Mouse (Mus musculus) kidney, postnatal 0 days (tissue): ENCODE results near the gene Ap1s2. TPM values are rescaled to one million over a fixed set of nuclear protein-coding genes. Genes with fewer than 3 reads are reported as not detected.

Experiments
- ATAC-seq: fragments of 200-750 bp; cut with Nextera tagmentation; replicated peaks from 2 replicates; pipeline ENCODE4 v1.8.0; 2017; ENCODE audit warnings: low read depth, moderate number of reproducible peaks, moderate TSS enrichment, moderate library complexity; ENCODE audit not compliant: low FRiP score
- DNase-seq: peaks from one replicate; pipeline ENCODE4 v3.0.0-alpha.2; 2016; ENCODE audit warnings: low spot score
- H3K27ac ChIP-seq: fragments of 300-500 bp; sonication (generic); 2 replicates; pipeline ENCODE4 v1.5.1; 2014; ENCODE audit warnings: mild to moderate bottlenecking
- H3K27me3 ChIP-seq: fragments of 300-500 bp; sonication (generic); 2 replicates; pipeline ENCODE4 v1.6.1; 2014; ENCODE audit warnings: low read length, mixed read lengths; ENCODE audit not compliant: insufficient read depth
- H3K36me3 ChIP-seq: fragments of 300-500 bp; sonication (generic); 2 replicates; pipeline ENCODE4 v1.6.1; 2014; ENCODE audit warnings: low read length, mixed read lengths; ENCODE audit not compliant: insufficient read depth
- H3K4me1 ChIP-seq: fragments of 300-500 bp; sonication (generic); replicated peaks from 2 replicates; pipeline ENCODE4 v1.6.1; 2014; ENCODE audit warnings: antibody characterized with exemption, low read length, mixed read lengths; ENCODE audit not compliant: insufficient read depth
- H3K4me2 ChIP-seq: fragments of 300-500 bp; sonication (generic); 2 replicates; pipeline ENCODE4 v1.6.1; 2014; ENCODE audit warnings: mild to moderate bottlenecking, low read length, moderate library complexity, mixed read lengths
- H3K4me3 ChIP-seq: fragments of 300-500 bp; sonication (generic); replicated peaks from 2 replicates; pipeline ENCODE4 v1.5.1; 2014; ENCODE audit warnings: low read depth, low read length
- H3K9ac ChIP-seq: fragments of 300-500 bp; sonication (generic); 2 replicates; pipeline ENCODE4 v1.6.1; 2014; ENCODE audit warnings: low read depth, low read length
- H3K9me3 ChIP-seq: fragments of 300-500 bp; sonication (generic); replicated peaks from 2 replicates; pipeline ENCODE4 v1.6.1; 2016; ENCODE audit warnings: low read length, inconsistent platforms, mixed read lengths
- CTCF ChIP-seq: IDR thresholded peaks from 2 replicates; pipeline ENCODE4 v1.5.1; 2016; ENCODE audit warnings: antibody characterized with exemption, low read depth, mild to moderate bottlenecking, moderate library complexity
- WGBS: fragments of 180-500 bp; shearing (Covaris S2); extraction: QIAGEN DNeasy Blood & Tissue Kit; methylation state at CpG from one replicate; pipeline ENCODE4 v1.1.7; 2014; 5-methylcytosine and 5-hydroxymethylcytosine counted together
- polyA plus RNA-seq: library from polyadenylated mRNA; unstranded; fragments of >200 nt; fragmentation: Nextera tagmentation; extraction: Ambion mirVana; gene quantifications from 2 replicates; pipeline ENCODE4 v1.2.1, GENCODE M21; 2015

The Ap1s2 gene
- polyA plus RNA-seq, 1 experiment from 2014 or later, result 15.0 TPM

- Histone ChIP-seq H3K9me3 (no peaks in the 10 kb centered on the region), H3K9ac (no peak overlapping the region), H3K4me1 (no peaks in the 10 kb centered on the region), H3K27me3 (no peaks in the 10 kb centered on the region), H3K36me3 (no peaks in the 10 kb centered on the region), H3K4me2 (no peak overlapping the region), H3K4me3 (no peak overlapping the region), H3K27ac (no peak overlapping the region)
- ATAC-seq (no peak), DNase-seq (peak; percentile 38)
- peak; percentile 71 for TF ChIP-seq CTCF
Measured at GRCm38 (mm10) chrX:163912791-163913190, 4.0 kb downstream of the Ap1s2 start.

- no peaks in the 10 kb centered on the region for H3K36me3 ChIP-seq
- H3K4me1 ChIP-seq, result no peaks in the 10 kb centered on the region
- ATAC-seq, result no peak
- no peak for DNase-seq
- no peaks in the 10 kb centered on the region for H3K9me3 ChIP-seq
- no peak overlapping the region for H3K27ac ChIP-seq
- no peak for TF ChIP-seq CTCF
- H3K27me3 ChIP-seq, result no peaks in the 10 kb centered on the region
- H3K9ac ChIP-seq, result no peak overlapping the region
- no peak overlapping the region for H3K4me2 ChIP-seq
- no peak overlapping the region for H3K4me3 ChIP-seq
Measured at GRCm38 (mm10) chrX:163929550-163929949, 20.7 kb downstream of the Ap1s2 start.

GRCm38 (mm10) chrX:163934731-163935130 is 25.9 kb downstream of the Ap1s2 start:
- H3K4me1 ChIP-seq, result no peaks in the 10 kb centered on the region
- TF ChIP-seq CTCF, result no peak
- 87% methylated on average over 8 of the region's 8 CpGs for WGBS
- H3K27ac ChIP-seq, result no peak overlapping the region
- H3K27me3 ChIP-seq, result no peaks in the 10 kb centered on the region
- H3K9me3 ChIP-seq, result no peaks in the 10 kb centered on the region
- DNase-seq (no peak), ATAC-seq (no peak)
- no peak overlapping the region for H3K4me2 ChIP-seq
- H3K4me3 ChIP-seq, result no peak overlapping the region
- H3K9ac ChIP-seq, result no peak overlapping the region
- 0 out of 2 replicates have a peak, but pooled peaks cover 2% of the 10 kb centered on the region for H3K36me3 ChIP-seq

- H3K9me3 ChIP-seq, result no peaks in the 10 kb centered on the region
- 0 out of 2 replicates have a peak, but pooled peaks cover 2% of the 10 kb centered on the region for H3K36me3 ChIP-seq
- no peak for ATAC-seq
- no peak for TF ChIP-seq CTCF
- 91% methylated on average over 6 of the region's 6 CpGs for WGBS
- H3K27me3 ChIP-seq, result no peaks in the 10 kb centered on the region
- no peak overlapping the region for H3K4me2 ChIP-seq
- DNase-seq, result no peak
- no peak overlapping the region for H3K27ac ChIP-seq
- no peak overlapping the region for H3K4me3 ChIP-seq
- H3K4me1 ChIP-seq, result no peaks in the 10 kb centered on the region
- no peak overlapping the region for H3K9ac ChIP-seq
Measured at GRCm38 (mm10) chrX:163938587-163938986, 29.8 kb downstream of the Ap1s2 start.

- ATAC-seq, result no peak
Measured at GRCm38 (mm10) chrX:163944381-163944780, 35.6 kb downstream of the Ap1s2 start.

GRCm38 (mm10) chrX:163951618-163952017 is 42.8 kb downstream of the Ap1s2 start:
- no peak for TF ChIP-seq CTCF
- 88% methylated on average over 1 of the region's 1 CpGs for WGBS

More at GRCm38 (mm10) chrX:163944381-163944780, 35.6 kb downstream of the Ap1s2 start:
- Histone ChIP-seq H3K4me2 (no peak overlapping the region), H3K9ac (no peak overlapping the region), H3K4me1 (no peaks in the 10 kb centered on the region), H3K9me3 (no peaks in the 10 kb centered on the region), H3K27ac (no peak overlapping the region), H3K4me3 (no peak overlapping the region), H3K36me3 (no peaks in the 10 kb centered on the region), H3K27me3 (no peaks in the 10 kb centered on the region)
- TF ChIP-seq CTCF, result no peak
- WGBS, result 79% methylated on average over 3 of the region's 3 CpGs
- DNase-seq, result no peak

GRCm38 (mm10) chrX:163957381-163957780 is 48.6 kb downstream of the Ap1s2 start:
- Histone ChIP-seq H3K36me3 (peaks cover 5% of the 10 kb centered on the region; the same call in 1 of the 2 replicates), H3K4me2 (peak overlapping the region; percentile 56), H3K4me3 (peak overlapping the region; percentile 66), H3K27me3 (no peaks in the 10 kb centered on the region), H3K9ac (peak overlapping the region; percentile 82; the same call in 1 of the 2 replicates), H3K4me1 (no peaks in the 10 kb centered on the region), H3K27ac (no peak overlapping the region), H3K9me3 (no peaks in the 10 kb centered on the region)
- ATAC-seq (no peak), DNase-seq (no peak)
- WGBS, result 35% methylated on average over 12 of the region's 12 CpGs
- no peak for TF ChIP-seq CTCF

More at GRCm38 (mm10) chrX:163951618-163952017, 42.8 kb downstream of the Ap1s2 start:
- Histone ChIP-seq H3K4me3 (no peak overlapping the region), H3K27me3 (no peaks in the 10 kb centered on the region), H3K4me1 (no peaks in the 10 kb centered on the region), H3K9me3 (no peaks in the 10 kb centered on the region), H3K9ac (no peak overlapping the region), H3K27ac (no peak overlapping the region), H3K36me3 (peaks cover 4% of the 10 kb centered on the region; the same call in 1 of the 2 replicates), H3K4me2 (no peak overlapping the region)
- DNase-seq (no peak), ATAC-seq (no peak)
